Mouse (Mus musculus) liver, adult (tissue): ENCODE results near the gene Hoxa1.

Experiments used
- GATA4 ChIP-seq: IDR thresholded peaks from 2 replicates; pipeline ENCODE4 v1.6.1; 2014; ENCODE audit warnings: mild to moderate bottlenecking, low read length; ENCODE audit not compliant: insufficient replicate concordance

Gene Hoxa1

GRCm38 (mm10) chr6:52191860-52192550 is 33.9 kb upstream of the Hoxa1 start:
- TF ChIP-seq GATA4, result no peak

GRCm38 (mm10) chr6:52190906-52191810 is 33.0 kb upstream of the Hoxa1 start, which contains the start of gene Hoxa4:
TSS of gene Hoxa4 (minus strand) at chr6:52191753.
- no peak for TF ChIP-seq GATA4

GRCm38 (mm10) chr6:52190410-52190809 is 32.3 kb upstream of the Hoxa1 start:
- no peak for TF ChIP-seq GATA4

GRCm38 (mm10) chr6:52189909-52190308 is 31.8 kb upstream of the Hoxa1 start:
- no peak for TF ChIP-seq GATA4

- no peak for TF ChIP-seq GATA4
Measured at GRCm38 (mm10) chr6:52189172-52189591, 31.1 kb upstream of the Hoxa1 start.

- TF ChIP-seq GATA4, result no peak
Measured at GRCm38 (mm10) chr6:52186500-52186899, 28.4 kb upstream of the Hoxa1 start.

GRCm38 (mm10) chr6:52185834-52186233 is 27.7 kb upstream of the Hoxa1 start:
- TF ChIP-seq GATA4, result no peak

- no peak for TF ChIP-seq GATA4
Measured at GRCm38 (mm10) chr6:52185222-52185621, 27.1 kb upstream of the Hoxa1 start.

- no peak for TF ChIP-seq GATA4
Measured at GRCm38 (mm10) chr6:52184668-52185067, 26.6 kb upstream of the Hoxa1 start.

GRCm38 (mm10) chr6:52183311-52184080 is 25.4 kb upstream of the Hoxa1 start:
- TF ChIP-seq GATA4, result no peak

GRCm38 (mm10) chr6:52182793-52183192 is 24.7 kb upstream of the Hoxa1 start:
- no peak for TF ChIP-seq GATA4

- TF ChIP-seq GATA4, result no peak
Measured at GRCm38 (mm10) chr6:52182030-52182429, 23.9 kb upstream of the Hoxa1 start.

- no peak for TF ChIP-seq GATA4
Measured at GRCm38 (mm10) chr6:52180726-52181125, 22.6 kb upstream of the Hoxa1 start.

GRCm38 (mm10) chr6:52180213-52180710 is 22.1 kb upstream of the Hoxa1 start:
- TF ChIP-seq GATA4, result no peak

GRCm38 (mm10) chr6:52179690-52180089 is 21.6 kb upstream of the Hoxa1 start:
- no peak for TF ChIP-seq GATA4
